Mouse (Mus musculus): Measurements from ENCODE around the gene Olfr718-ps1.

Olfr718-ps1 gene

GRCm38 (mm10) chr5:143127837-143128236, 19.5 kb downstream of the Olfr718-ps1 start:
- DNase-seq (ENCODE audit: low spot score in 2 of 2): no peak

GRCm38 (mm10) chr5:143126908-143127307, 20.5 kb downstream of the Olfr718-ps1 start:
- DNase-seq (ENCODE audit: low spot score in 2 of 2): no peak

DNA sequence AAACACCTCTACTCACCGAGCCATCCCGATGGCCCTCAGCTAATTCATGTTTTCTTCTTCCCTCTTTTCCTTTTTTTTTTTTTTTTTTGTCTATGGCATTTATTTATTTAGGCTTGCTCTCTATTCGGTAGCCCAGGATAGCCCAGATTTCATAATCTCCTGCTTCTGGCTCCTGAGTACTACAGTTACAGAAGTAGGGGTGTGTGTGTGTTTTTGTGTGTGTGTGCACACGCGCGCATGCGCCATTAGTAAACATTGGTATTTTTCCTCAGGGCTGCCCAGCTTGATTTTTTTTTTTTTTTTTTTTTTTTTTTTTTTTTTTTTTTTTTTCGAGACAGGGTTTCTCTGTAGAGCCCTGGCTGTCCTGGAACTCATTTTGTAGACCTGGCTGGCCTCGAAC, 21.3 kb downstream of the Olfr718-ps1 start:
- no peak for DNase-seq (ENCODE audit: low spot score in 2 of 2)

DNA sequence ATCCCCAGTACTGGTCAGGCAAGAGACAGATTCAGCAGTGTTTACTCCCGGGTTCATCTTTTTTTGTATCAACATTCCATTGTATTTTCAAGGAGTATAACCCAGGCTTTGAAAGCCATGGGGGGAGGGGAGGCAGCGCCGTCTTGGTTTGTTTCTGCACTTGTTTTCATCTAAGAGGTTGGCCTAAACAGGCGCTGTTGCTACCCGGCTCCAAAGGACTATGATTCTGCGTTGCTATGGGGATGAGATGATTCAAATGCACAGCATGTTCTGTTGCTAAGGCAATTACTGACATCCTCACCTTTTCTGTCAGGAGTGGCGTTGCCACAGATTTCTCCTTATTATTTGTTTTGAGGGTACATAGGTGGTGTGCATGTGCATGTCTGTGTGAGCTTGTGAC, 21.8 kb downstream of the Olfr718-ps1 start:
- DNase-seq (ENCODE audit: low spot score in 2 of 2): peak; percentile 25 to 26

GRCm38 (mm10) chr5:143124805-143125378, 22.5 kb downstream of the Olfr718-ps1 start:
- no peak for DNase-seq (ENCODE audit: low spot score in 2 of 2)

DNA sequence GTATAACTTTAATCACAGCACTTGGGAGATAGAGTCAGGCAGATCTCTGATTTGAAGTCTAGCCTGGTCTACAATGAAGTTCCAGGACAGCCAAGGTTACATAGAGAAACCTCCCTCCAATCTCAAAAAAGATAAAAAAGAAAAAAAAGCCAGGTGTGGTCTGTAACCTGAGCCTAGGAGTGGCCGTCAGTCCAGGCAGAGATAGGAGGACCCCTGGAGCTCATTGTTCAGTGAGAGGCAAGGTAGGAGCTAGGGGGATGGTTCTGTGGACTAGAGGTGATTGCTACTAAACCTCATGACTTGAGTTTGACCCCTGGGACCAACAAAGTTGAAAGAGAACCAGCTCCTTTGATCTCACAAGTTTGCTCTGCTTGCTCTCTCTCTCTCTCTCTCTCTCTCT, 24.7 kb downstream of the Olfr718-ps1 start:
- DNase-seq (ENCODE audit: low spot score in 2 of 2): no peak

- DNase-seq (ENCODE audit: low spot score in 2 of 2): no peak
Observed at GRCm38 (mm10) chr5:143122125-143122524, 25.3 kb downstream of the Olfr718-ps1 start.

DNA sequence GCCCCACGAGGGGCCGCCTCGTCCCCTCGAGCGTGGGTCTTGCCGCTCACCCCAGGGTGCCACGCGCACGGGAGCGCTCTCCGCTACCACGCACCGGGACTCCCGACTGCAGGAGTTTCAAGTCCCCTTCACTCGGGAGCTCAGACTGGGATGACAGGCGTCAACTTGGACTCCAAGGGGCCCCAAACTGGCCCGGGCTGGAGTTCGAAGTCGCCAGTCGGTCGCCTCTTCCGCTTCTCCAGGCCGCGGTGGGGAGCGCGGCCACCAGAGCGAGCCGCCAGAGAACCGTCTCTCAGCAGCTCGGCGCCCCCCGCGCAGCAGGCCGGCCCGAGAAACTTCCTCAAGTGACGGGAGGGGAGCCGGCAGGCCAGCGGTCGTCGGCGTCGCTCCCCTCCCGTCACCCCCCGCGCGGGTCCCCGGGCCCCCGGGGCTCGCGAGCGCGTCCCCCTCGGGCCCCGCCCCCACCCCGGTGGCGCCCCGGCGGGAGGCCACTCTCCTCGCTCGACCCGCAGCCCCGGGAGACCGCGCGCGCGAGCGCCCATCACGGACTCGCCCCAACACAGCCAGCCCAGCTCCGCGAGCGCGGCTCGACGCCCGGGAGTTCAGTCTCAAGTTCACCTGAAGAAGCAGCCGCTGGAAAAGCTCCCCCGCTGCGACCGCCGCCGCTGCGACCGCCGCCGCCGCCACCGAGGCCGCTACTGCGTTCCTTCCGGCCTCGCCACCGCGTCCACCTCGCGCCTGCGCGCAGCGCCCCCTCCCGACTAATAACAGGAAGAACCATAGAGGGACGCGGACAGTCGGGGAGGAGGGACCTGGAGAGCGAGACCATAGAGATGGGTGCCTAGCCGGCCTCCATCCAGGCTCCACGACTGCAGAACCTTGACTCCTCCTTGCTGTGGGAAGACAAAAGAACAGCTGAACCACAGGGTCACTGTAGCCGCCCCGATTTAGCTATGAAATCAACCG, 34.8 kb downstream of the Olfr718-ps1 start, which contains the start of gene Rnf216:
Gene Rnf216 (minus strand): TSS at position 714 of the 966 bp plus-strand sequence.
- peak; percentile 90 to 91 for DNase-seq (ENCODE audit: low spot score in 2 of 2)

GRCm38 (mm10) chr5:143106842-143107241, 40.5 kb downstream of the Olfr718-ps1 start:
- DNase-seq (ENCODE audit: low spot score in 2 of 2): no peak

DNA sequence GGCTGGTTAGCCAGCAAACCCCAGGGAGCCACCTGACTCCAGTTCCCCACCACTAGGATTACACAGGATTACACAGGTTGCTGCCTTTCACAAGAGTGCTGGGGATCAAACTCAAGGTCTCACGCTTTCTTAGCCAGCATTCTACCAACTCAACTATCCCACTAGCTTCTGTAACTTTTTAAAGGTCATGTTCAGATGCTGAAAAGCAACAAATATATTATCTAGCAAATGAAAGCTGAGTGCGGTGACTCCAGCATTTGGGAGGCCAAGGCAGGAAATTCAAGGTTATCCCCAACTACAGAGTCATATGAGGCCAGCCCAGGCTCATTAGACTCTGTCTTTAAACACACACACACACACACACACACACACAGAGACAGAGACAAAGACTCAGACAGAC, 44.1 kb downstream of the Olfr718-ps1 start:
- no peak for DNase-seq (ENCODE audit: low spot score in 2 of 2)

DNA sequence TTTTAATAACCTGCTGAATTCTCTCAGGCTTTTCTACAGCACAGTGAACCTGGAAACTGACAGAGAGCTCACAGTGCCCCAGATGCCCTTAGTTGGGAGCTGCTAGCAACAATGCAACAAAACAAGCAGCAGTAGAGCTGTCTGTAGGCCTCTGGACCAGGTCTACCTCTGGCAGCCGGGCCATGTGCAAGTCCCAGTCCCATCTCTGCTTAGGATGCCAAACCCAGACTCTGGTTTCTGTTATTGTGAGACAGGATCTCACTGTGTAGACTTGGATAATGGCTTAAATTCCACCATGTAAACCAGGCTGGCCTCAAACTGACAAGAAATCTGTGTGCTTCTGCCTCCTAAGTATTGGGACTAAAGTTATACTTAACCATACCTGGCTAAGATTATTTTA, 45.8 kb downstream of the Olfr718-ps1 start:
- no peak for DNase-seq (ENCODE audit: low spot score in 2 of 2)

- no peak for DNase-seq (ENCODE audit: low spot score in 2 of 2)
Observed at GRCm38 (mm10) chr5:143095256-143095655, 52.1 kb downstream of the Olfr718-ps1 start.

GRCm38 (mm10) chr5:143092891-143093290, 54.5 kb downstream of the Olfr718-ps1 start:
- DNase-seq (ENCODE audit: low spot score in 2 of 2): no peak

- no peak for DNase-seq (ENCODE audit: low spot score in 2 of 2)
Observed at GRCm38 (mm10) chr5:143084898-143085297, 62.5 kb downstream of the Olfr718-ps1 start.

All from frontal cortex, postnatal 14 days (tissue).